Mouse (Mus musculus): Measurements from ENCODE around the gene Slc38a4. TPM values are rescaled to one million over a fixed set of nuclear protein-coding genes. Genes with fewer than 3 reads are reported as not detected.
A peak's percentile ranks its signal among the peaks of the same experiment; 100 is the strongest.

Slc38a4 gene
- polyA plus RNA-seq, 1 experiment from 2014 or later = 29.1 TPM

- H3K9me3 ChIP-seq (replicated peaks) = 0 out of 2 replicates have a peak, but pooled peaks cover 4% of the 10 kb centered on the region
- H3K27me3 ChIP-seq = no peaks in the 10 kb centered on the region
- H3K27ac ChIP-seq = no peak overlapping the region
- ATAC-seq (ENCODE audit: low FRiP score) = no peak
- no peak overlapping the region for H3K4me3 ChIP-seq
- H3K4me2 ChIP-seq (replicated peaks) = no peak overlapping the region
- no peaks in the 10 kb centered on the region for H3K36me3 ChIP-seq
- WGBS = 88% methylated on average over 6 of the region's 6 CpGs
- no peak overlapping the region for H3K9ac ChIP-seq
- peaks cover 5% of the 10 kb centered on the region; the same call in 1 of the 2 replicates for H3K4me1 ChIP-seq
These were observed 101.4 kb downstream of the Slc38a4 start for GRCm38 (mm10) chr15:96954389-96954788.

GRCm38 (mm10) chr15:96953938-96954238 is 101.9 kb downstream of the Slc38a4 start:
- Histone ChIP-seq H3K4me2 (replicated peaks) (peak overlapping the region; percentile 48), H3K4me1 (peaks cover 5% of the 10 kb centered on the region; the same call in 1 of the 2 replicates), H3K36me3 (no peaks in the 10 kb centered on the region), H3K9me3 (replicated peaks) (0 out of 2 replicates have a peak, but pooled peaks cover under 1% of the 10 kb centered on the region), H3K9ac (peak overlapping the region; percentile 52), H3K4me3 (peak overlapping the region; percentile 25), H3K27ac (0 out of 2 replicates have a peak overlapping the region, but pooled peaks have one; percentile 45), H3K27me3 (no peaks in the 10 kb centered on the region)
- 66% methylated on average over 16 of the region's 16 CpGs for WGBS
- ATAC-seq (ENCODE audit: low FRiP score) = peak; percentile 46

- peak overlapping the region; percentile 48 for H3K4me2 ChIP-seq (replicated peaks)
- 32% methylated on average over 23 of the region's 23 CpGs for WGBS
- H3K36me3 ChIP-seq = no peaks in the 10 kb centered on the region
- H3K4me3 ChIP-seq = peak overlapping the region; percentile 25
- no peaks in the 10 kb centered on the region for H3K9me3 ChIP-seq (replicated peaks)
- H3K9ac ChIP-seq = peak overlapping the region; percentile 52
- H3K27ac ChIP-seq = peak overlapping the region; percentile 45; the same call in 1 of the 2 replicates
- H3K27me3 ChIP-seq = no peaks in the 10 kb centered on the region
- peaks cover 5% of the 10 kb centered on the region; the same call in 1 of the 2 replicates for H3K4me1 ChIP-seq
- peak; percentile 78 for ATAC-seq (ENCODE audit: low FRiP score)
These were observed 102.4 kb downstream of the Slc38a4 start for GRCm38 (mm10) chr15:96953112-96953937.

GRCm38 (mm10) chr15:96952488-96952887 is 103.3 kb downstream of the Slc38a4 start:
- Histone ChIP-seq H3K4me3 (no peak overlapping the region), H3K9ac (no peak overlapping the region), H3K9me3 (replicated peaks) (no peaks in the 10 kb centered on the region), H3K27ac (no peak overlapping the region), H3K4me1 (peaks cover 5% of the 10 kb centered on the region; the same call in 1 of the 2 replicates), H3K4me2 (replicated peaks) (no peak overlapping the region), H3K27me3 (no peaks in the 10 kb centered on the region), H3K36me3 (no peaks in the 10 kb centered on the region)
- 60% methylated on average over 8 of the region's 8 CpGs for WGBS
- ATAC-seq (ENCODE audit: low FRiP score) = no peak

- peaks cover 5% of the 10 kb centered on the region; the same call in 1 of the 2 replicates for H3K4me1 ChIP-seq
- H3K4me3 ChIP-seq = no peak overlapping the region
- WGBS = 64% methylated on average over 5 of the region's 5 CpGs
- no peaks in the 10 kb centered on the region for H3K27me3 ChIP-seq
- no peaks in the 10 kb centered on the region for H3K36me3 ChIP-seq
- no peak for ATAC-seq (ENCODE audit: low FRiP score)
- H3K9me3 ChIP-seq (replicated peaks) = no peaks in the 10 kb centered on the region
- no peak overlapping the region for H3K27ac ChIP-seq
- no peak overlapping the region for H3K9ac ChIP-seq
- H3K4me2 ChIP-seq (replicated peaks) = no peak overlapping the region
These were observed 104.0 kb downstream of the Slc38a4 start for GRCm38 (mm10) chr15:96951783-96952182.

- WGBS = 67% methylated on average over 6 of the region's 6 CpGs
- ATAC-seq (ENCODE audit: low FRiP score) = no peak
These were observed 107.3 kb downstream of the Slc38a4 start for GRCm38 (mm10) chr15:96948471-96948870.

More at GRCm38 (mm10) chr15:96948471-96948870, 107.3 kb downstream of the Slc38a4 start:
- Histone ChIP-seq H3K36me3 (no peaks in the 10 kb centered on the region), H3K4me1 (peaks cover 5% of the 10 kb centered on the region; the same call in 1 of the 2 replicates), H3K9me3 (replicated peaks) (no peaks in the 10 kb centered on the region), H3K27me3 (no peaks in the 10 kb centered on the region), H3K4me3 (no peak overlapping the region), H3K4me2 (replicated peaks) (no peak overlapping the region), H3K27ac (no peak overlapping the region), H3K9ac (no peak overlapping the region)

Other genes starting within 250 kb of the Slc38a4 start
- gene Pced1b, start 191.2 kb upstream of the Slc38a4 start, polyA plus RNA-seq (2016; fragmentation: Nextera tagmentation; extraction: Ambion mirVana) = 2.7 and 3.5 TPM in 2 replicates
- gene Amigo2, start 191.3 kb upstream of the Slc38a4 start, polyA plus RNA-seq (2016; fragmentation: Nextera tagmentation; extraction: Ambion mirVana) = 8.0 and 9.1 TPM in 2 replicates

Measured in hindbrain, embryonic 12.5 days (tissue).